Mouse (Mus musculus): ENCODE data around the gene Col4a1. TPM values are rescaled to one million over a fixed set of nuclear protein-coding genes. Genes with fewer than 3 reads are reported as not detected.

The Col4a1 gene
- polyA plus RNA-seq, 1 experiment: 95.1 TPM

GRCm38 (mm10) chr8:11215231-11215630 is 97.4 kb downstream of the Col4a1 start:
- H3K27ac ChIP-seq (ENCODE audit: control insufficient read depth, insufficient read depth, low read length): no peak overlapping the region
- DNase-seq: peak; percentile 27
- no peaks in the 10 kb centered on the region for H3K36me3 ChIP-seq (ENCODE audit: control insufficient read depth, insufficient read depth, low read length)
- no peak overlapping the region for H3K4me3 ChIP-seq (ENCODE audit: control insufficient read depth, insufficient read depth, low read length)
- 36% methylated on average over 1 of the region's 1 CpGs for WGBS
- H3K4me1 ChIP-seq (replicated peaks; ENCODE audit: control insufficient read depth, insufficient read depth, low read length): no peaks in the 10 kb centered on the region
- no peaks in the 10 kb centered on the region for H3K27me3 ChIP-seq (ENCODE audit: control insufficient read depth, insufficient read depth, low read length)
- TF ChIP-seq CTCF (IDR thresholded peaks at IDR 0.05; ENCODE audit: borderline replicate concordance, control insufficient read depth, extremely low read depth, insufficient read depth, low read length, poor library complexity) (no peak), POLR2A (IDR thresholded peaks at IDR 0.05; ENCODE audit: control insufficient read depth, extremely low read depth, insufficient read depth, low read length, poor library complexity) (no peak)

- no peaks in the 10 kb centered on the region for H3K36me3 ChIP-seq (ENCODE audit: control insufficient read depth, insufficient read depth, low read length)
- H3K4me1 ChIP-seq (replicated peaks; ENCODE audit: control insufficient read depth, insufficient read depth, low read length): no peaks in the 10 kb centered on the region
- 61% methylated on average over 8 of the region's 8 CpGs for WGBS
- H3K4me3 ChIP-seq (ENCODE audit: control insufficient read depth, insufficient read depth, low read length): no peak overlapping the region
- no peak overlapping the region for H3K27ac ChIP-seq (ENCODE audit: control insufficient read depth, insufficient read depth, low read length)
- no peak for TF ChIP-seq CTCF (IDR thresholded peaks at IDR 0.05; ENCODE audit: borderline replicate concordance, control insufficient read depth, extremely low read depth, insufficient read depth, low read length, poor library complexity)
- TF ChIP-seq POLR2A (IDR thresholded peaks at IDR 0.05; ENCODE audit: control insufficient read depth, extremely low read depth, insufficient read depth, low read length, poor library complexity): no peak
- no peak for DNase-seq
- H3K27me3 ChIP-seq (ENCODE audit: control insufficient read depth, insufficient read depth, low read length): no peaks in the 10 kb centered on the region
These were observed 106.1 kb downstream of the Col4a1 start for GRCm38 (mm10) chr8:11206509-11206908.

- no peaks in the 10 kb centered on the region for H3K36me3 ChIP-seq (ENCODE audit: control insufficient read depth, insufficient read depth, low read length)
- H3K4me3 ChIP-seq (ENCODE audit: control insufficient read depth, insufficient read depth, low read length): no peak overlapping the region
- no peak for DNase-seq
- 62% methylated on average over 9 of the region's 9 CpGs for WGBS
- TF ChIP-seq CTCF (IDR thresholded peaks at IDR 0.05; ENCODE audit: borderline replicate concordance, control insufficient read depth, extremely low read depth, insufficient read depth, low read length, poor library complexity) (no peak), POLR2A (IDR thresholded peaks at IDR 0.05; ENCODE audit: control insufficient read depth, extremely low read depth, insufficient read depth, low read length, poor library complexity) (no peak)
- no peak overlapping the region for H3K27ac ChIP-seq (ENCODE audit: control insufficient read depth, insufficient read depth, low read length)
- H3K27me3 ChIP-seq (ENCODE audit: control insufficient read depth, insufficient read depth, low read length): no peaks in the 10 kb centered on the region
- no peaks in the 10 kb centered on the region for H3K4me1 ChIP-seq (replicated peaks; ENCODE audit: control insufficient read depth, insufficient read depth, low read length)
These were observed 107.1 kb downstream of the Col4a1 start for GRCm38 (mm10) chr8:11205532-11205931.

DNA sequence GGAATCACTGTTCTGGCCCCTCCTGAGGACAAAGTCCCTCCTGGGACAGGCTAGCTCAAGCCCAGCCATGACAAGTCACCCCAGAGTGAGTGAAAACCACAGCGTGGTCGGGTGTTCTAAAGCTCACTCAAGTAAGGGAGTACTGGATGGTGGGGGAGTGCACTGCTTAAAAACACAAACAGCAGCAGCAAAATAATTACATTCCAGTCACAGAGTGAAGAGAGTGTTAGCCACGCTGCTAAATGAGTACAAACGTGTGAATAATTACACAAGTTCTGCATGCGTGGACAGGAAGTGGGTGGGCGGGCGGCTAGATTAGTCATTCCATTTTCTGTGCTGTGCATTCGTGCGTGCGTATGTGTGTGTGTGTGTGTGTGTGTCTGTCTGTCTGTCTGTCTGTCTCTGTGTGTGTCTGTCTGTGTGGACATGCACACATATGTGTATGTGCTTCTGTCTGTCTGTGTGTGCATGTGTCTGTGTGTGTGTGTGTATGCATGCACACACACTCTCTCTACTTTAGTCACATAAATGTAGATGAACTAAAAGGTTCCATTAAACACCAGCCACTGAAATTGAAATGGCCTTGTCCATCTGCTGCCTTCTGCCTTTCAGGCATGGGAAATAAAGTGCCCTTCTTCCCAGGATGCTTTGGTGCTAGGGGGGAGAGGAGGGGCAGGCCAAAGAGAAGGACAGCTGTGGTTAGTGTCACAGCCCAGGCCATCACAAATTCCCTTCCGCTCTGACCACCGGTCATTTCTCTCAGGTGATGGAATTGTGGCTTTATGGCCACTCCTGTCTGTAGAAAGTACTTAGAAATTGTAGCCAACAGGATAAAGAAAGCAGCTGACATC is 109.1 kb downstream of the Col4a1 start:
- H3K27ac ChIP-seq (ENCODE audit: control insufficient read depth, insufficient read depth, low read length): no peak overlapping the region
- no peak overlapping the region for H3K4me3 ChIP-seq (ENCODE audit: control insufficient read depth, insufficient read depth, low read length)
- H3K4me1 ChIP-seq (replicated peaks; ENCODE audit: control insufficient read depth, insufficient read depth, low read length): no peaks in the 10 kb centered on the region
- no peak for DNase-seq
- H3K36me3 ChIP-seq (ENCODE audit: control insufficient read depth, insufficient read depth, low read length): no peaks in the 10 kb centered on the region
- TF ChIP-seq POLR2A (IDR thresholded peaks at IDR 0.05; ENCODE audit: control insufficient read depth, extremely low read depth, insufficient read depth, low read length, poor library complexity): no peak
- no peak for TF ChIP-seq CTCF (IDR thresholded peaks at IDR 0.05; ENCODE audit: borderline replicate concordance, control insufficient read depth, extremely low read depth, insufficient read depth, low read length, poor library complexity)
- H3K27me3 ChIP-seq (ENCODE audit: control insufficient read depth, insufficient read depth, low read length): no peaks in the 10 kb centered on the region
- 49% methylated on average over 12 of the region's 12 CpGs for WGBS

DNA sequence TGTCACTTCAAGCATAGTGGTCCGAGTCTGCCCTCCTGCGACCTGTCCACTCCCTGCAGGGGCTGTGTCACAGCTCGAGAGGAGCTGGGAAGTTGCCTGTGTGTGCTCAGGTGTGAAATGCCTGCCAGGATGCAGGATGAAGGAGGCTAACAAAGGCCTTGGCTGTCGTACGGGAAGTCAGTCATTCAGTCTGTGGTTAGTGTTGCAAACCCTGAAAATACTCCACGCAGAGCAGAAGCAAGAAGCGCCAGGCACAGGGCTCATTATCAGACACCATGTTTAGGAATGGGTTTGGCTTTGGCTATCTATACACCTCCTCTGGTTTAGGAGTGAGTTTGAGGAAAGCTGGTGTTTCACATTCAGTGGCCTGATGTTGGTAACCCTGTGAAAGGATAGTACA is 114.0 kb downstream of the Col4a1 start:
- no peak overlapping the region for H3K4me3 ChIP-seq (ENCODE audit: control insufficient read depth, insufficient read depth, low read length)
- H3K27me3 ChIP-seq (ENCODE audit: control insufficient read depth, insufficient read depth, low read length): no peaks in the 10 kb centered on the region
- no peaks in the 10 kb centered on the region for H3K4me1 ChIP-seq (replicated peaks; ENCODE audit: control insufficient read depth, insufficient read depth, low read length)
- DNase-seq: no peak
- no peaks in the 10 kb centered on the region for H3K36me3 ChIP-seq (ENCODE audit: control insufficient read depth, insufficient read depth, low read length)
- WGBS: 45% methylated on average over 7 of the region's 7 CpGs
- TF ChIP-seq POLR2A (IDR thresholded peaks at IDR 0.05; ENCODE audit: control insufficient read depth, extremely low read depth, insufficient read depth, low read length, poor library complexity) (no peak), CTCF (IDR thresholded peaks at IDR 0.05; ENCODE audit: borderline replicate concordance, control insufficient read depth, extremely low read depth, insufficient read depth, low read length, poor library complexity) (no peak)
- H3K27ac ChIP-seq (ENCODE audit: control insufficient read depth, insufficient read depth, low read length): no peak overlapping the region

DNA sequence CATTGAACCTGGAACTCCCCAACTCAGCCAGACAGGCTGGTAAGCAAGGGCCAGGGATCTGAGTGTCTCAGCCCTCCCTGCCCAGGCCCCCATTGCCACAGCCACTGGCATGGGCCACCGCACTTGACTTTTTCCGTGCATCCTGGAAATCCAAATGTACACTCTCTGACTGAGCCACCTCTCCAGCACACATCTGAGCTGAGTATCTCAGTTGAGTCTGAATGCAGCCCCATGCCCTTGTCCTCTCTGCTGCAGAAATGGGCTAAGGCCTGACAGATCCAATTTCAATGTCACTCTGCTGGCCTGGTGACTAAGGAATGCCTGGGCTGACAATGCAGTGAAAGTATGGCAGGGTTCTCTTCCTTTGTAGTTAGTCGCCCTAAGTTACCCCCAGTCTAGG is 114.6 kb downstream of the Col4a1 start:
- Histone ChIP-seq H3K36me3 (ENCODE audit: control insufficient read depth, insufficient read depth, low read length) (no peaks in the 10 kb centered on the region), H3K4me1 (replicated peaks; ENCODE audit: control insufficient read depth, insufficient read depth, low read length) (no peaks in the 10 kb centered on the region), H3K27me3 (ENCODE audit: control insufficient read depth, insufficient read depth, low read length) (no peaks in the 10 kb centered on the region), H3K4me3 (ENCODE audit: control insufficient read depth, insufficient read depth, low read length) (no peak overlapping the region), H3K27ac (ENCODE audit: control insufficient read depth, insufficient read depth, low read length) (no peak overlapping the region)
- no peak for DNase-seq
- 95% methylated on average over 3 of the region's 3 CpGs for WGBS
- TF ChIP-seq CTCF (IDR thresholded peaks at IDR 0.05; ENCODE audit: borderline replicate concordance, control insufficient read depth, extremely low read depth, insufficient read depth, low read length, poor library complexity) (no peak), POLR2A (IDR thresholded peaks at IDR 0.05; ENCODE audit: control insufficient read depth, extremely low read depth, insufficient read depth, low read length, poor library complexity) (no peak)

All from thymus, adult 2 months (tissue).